Mouse (Mus musculus): ENCODE data around the gene Zdhhc21.

DNA sequence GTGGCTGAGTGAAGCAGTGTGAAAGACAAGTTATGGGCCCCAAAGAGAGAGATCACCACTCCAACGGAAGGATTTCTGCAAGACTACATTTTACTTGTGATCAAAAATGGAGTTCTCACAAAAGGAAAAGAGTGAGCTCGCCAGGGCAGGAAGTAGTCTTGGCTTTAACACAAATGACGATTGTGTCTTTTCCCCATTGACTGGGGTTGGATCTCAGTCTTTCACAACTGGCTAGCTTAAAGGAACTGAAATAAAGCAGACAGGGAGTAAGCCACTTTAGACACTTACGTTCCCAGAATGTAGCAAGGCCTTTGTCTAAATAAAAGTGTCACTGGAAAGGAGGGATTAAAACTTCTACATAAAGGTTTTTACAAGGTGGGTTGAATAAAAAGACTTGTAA, 7.4 kb upstream of the Zdhhc21 start:
- TF ChIP-seq CTCF (IDR thresholded peaks at IDR 0.05; ENCODE audit: borderline replicate concordance, control insufficient read depth, extremely low read depth, insufficient read depth, low read length, poor library complexity): no peak
- TF ChIP-seq POLR2A (IDR thresholded peaks at IDR 0.05; ENCODE audit: control insufficient read depth, extremely low read depth, insufficient read depth, low read length, poor library complexity): no peak
